Mouse (Mus musculus): ENCODE measurements around the gene Syt1. TPM values are rescaled to one million over a fixed set of nuclear protein-coding genes. Genes with fewer than 3 reads are reported as not detected.

Gene Syt1
- polyA plus RNA-seq, 2 experiments = 0.84 to 1.1 TPM

- no peak for TF ChIP-seq POLR2A (IDR thresholded peaks at IDR 0.05; ENCODE audit: borderline replicate concordance, extremely low read depth, insufficient read depth, insufficient read length)
- H3K4me1 ChIP-seq (ENCODE audit: control insufficient read depth, insufficient read depth, low read length) = no peaks in the 10 kb centered on the region
- 74% methylated on average over 8 of the region's 8 CpGs for WGBS
- H3K27ac ChIP-seq (replicated peaks; ENCODE audit: low read depth, low read length) = no peak overlapping the region
- ATAC-seq (ENCODE audit: low FRiP score, low read depth) (no peak), DNase-seq (ENCODE audit: low spot score) (no peak)
- H3K4me3 ChIP-seq (replicated peaks; ENCODE audit: low read length) = no peak overlapping the region
- no peaks in the 10 kb centered on the region for H3K27me3 ChIP-seq (ENCODE audit: control insufficient read depth, insufficient read depth, low read length)
- no peak overlapping the region for H3K9ac ChIP-seq (ENCODE audit: low read depth, low read length, severe bottlenecking)
- H3K4me2 ChIP-seq (replicated peaks; ENCODE audit: low read depth, low read length, severe bottlenecking) = no peak overlapping the region
- H3K36me3 ChIP-seq (ENCODE audit: control insufficient read depth, insufficient read depth, low read length) = no peaks in the 10 kb centered on the region
- H3K9me3 ChIP-seq (ENCODE audit: control insufficient read depth, low read length) = no peaks in the 10 kb centered on the region
Observed at GRCm38 (mm10) chr10:108952182-108952581, 58.6 kb downstream of the Syt1 start.

- Histone ChIP-seq H3K27me3 (ENCODE audit: control insufficient read depth, insufficient read depth, low read length) (no peaks in the 10 kb centered on the region), H3K4me2 (replicated peaks; ENCODE audit: low read depth, low read length, severe bottlenecking) (no peak overlapping the region), H3K4me1 (ENCODE audit: control insufficient read depth, insufficient read depth, low read length) (no peaks in the 10 kb centered on the region), H3K36me3 (ENCODE audit: control insufficient read depth, insufficient read depth, low read length) (no peaks in the 10 kb centered on the region), H3K9ac (ENCODE audit: low read depth, low read length, severe bottlenecking) (no peak overlapping the region), H3K4me3 (replicated peaks; ENCODE audit: low read length) (no peak overlapping the region), H3K9me3 (ENCODE audit: control insufficient read depth, low read length) (no peaks in the 10 kb centered on the region), H3K27ac (replicated peaks; ENCODE audit: low read depth, low read length) (no peak overlapping the region)
- DNase-seq (ENCODE audit: low spot score) (no peak), ATAC-seq (ENCODE audit: low FRiP score, low read depth) (no peak)
- TF ChIP-seq POLR2A (IDR thresholded peaks at IDR 0.05; ENCODE audit: borderline replicate concordance, extremely low read depth, insufficient read depth, insufficient read length) = no peak
- 83% methylated on average over 10 of the region's 10 CpGs for WGBS
Observed at GRCm38 (mm10) chr10:108936838-108937430, 73.8 kb downstream of the Syt1 start.

GRCm38 (mm10) chr10:108930299-108930698 lies 80.5 kb downstream of the Syt1 start:
- Histone ChIP-seq H3K27me3 (ENCODE audit: control insufficient read depth, insufficient read depth, low read length) (no peaks in the 10 kb centered on the region), H3K27ac (replicated peaks; ENCODE audit: low read depth, low read length) (no peak overlapping the region), H3K4me2 (replicated peaks; ENCODE audit: low read depth, low read length, severe bottlenecking) (no peak overlapping the region), H3K36me3 (ENCODE audit: control insufficient read depth, insufficient read depth, low read length) (no peaks in the 10 kb centered on the region), H3K9me3 (ENCODE audit: control insufficient read depth, low read length) (no peaks in the 10 kb centered on the region), H3K4me1 (ENCODE audit: control insufficient read depth, insufficient read depth, low read length) (no peaks in the 10 kb centered on the region), H3K4me3 (replicated peaks; ENCODE audit: low read length) (no peak overlapping the region), H3K9ac (ENCODE audit: low read depth, low read length, severe bottlenecking) (no peak overlapping the region)
- ATAC-seq (ENCODE audit: low FRiP score, low read depth) = no peak
- DNase-seq (ENCODE audit: low spot score) = no peak
- TF ChIP-seq POLR2A (IDR thresholded peaks at IDR 0.05; ENCODE audit: borderline replicate concordance, extremely low read depth, insufficient read depth, insufficient read length) = no peak
- 59% methylated on average over 3 of the region's 3 CpGs for WGBS

GRCm38 (mm10) chr10:108929676-108930075 lies 81.1 kb downstream of the Syt1 start:
- no peaks in the 10 kb centered on the region for H3K36me3 ChIP-seq (ENCODE audit: control insufficient read depth, insufficient read depth, low read length)
- TF ChIP-seq POLR2A (IDR thresholded peaks at IDR 0.05; ENCODE audit: borderline replicate concordance, extremely low read depth, insufficient read depth, insufficient read length) = no peak
- no peak overlapping the region for H3K9ac ChIP-seq (ENCODE audit: low read depth, low read length, severe bottlenecking)
- no peak for DNase-seq (ENCODE audit: low spot score)
- 83% methylated on average over 6 of the region's 6 CpGs for WGBS
- no peaks in the 10 kb centered on the region for H3K9me3 ChIP-seq (ENCODE audit: control insufficient read depth, low read length)
- H3K4me1 ChIP-seq (ENCODE audit: control insufficient read depth, insufficient read depth, low read length) = no peaks in the 10 kb centered on the region
- H3K27ac ChIP-seq (replicated peaks; ENCODE audit: low read depth, low read length) = no peak overlapping the region
- H3K4me2 ChIP-seq (replicated peaks; ENCODE audit: low read depth, low read length, severe bottlenecking) = no peak overlapping the region
- no peak overlapping the region for H3K4me3 ChIP-seq (replicated peaks; ENCODE audit: low read length)
- no peaks in the 10 kb centered on the region for H3K27me3 ChIP-seq (ENCODE audit: control insufficient read depth, insufficient read depth, low read length)
- ATAC-seq (ENCODE audit: low FRiP score, low read depth) = no peak

GRCm38 (mm10) chr10:108905264-108905663 lies 105.5 kb downstream of the Syt1 start:
- 100% methylated on average over 1 of the region's 1 CpGs for WGBS
- Histone ChIP-seq H3K4me1 (ENCODE audit: control insufficient read depth, insufficient read depth, low read length) (no peaks in the 10 kb centered on the region), H3K36me3 (ENCODE audit: control insufficient read depth, insufficient read depth, low read length) (no peaks in the 10 kb centered on the region), H3K27me3 (ENCODE audit: control insufficient read depth, insufficient read depth, low read length) (no peaks in the 10 kb centered on the region), H3K4me3 (replicated peaks; ENCODE audit: low read length) (no peak overlapping the region), H3K4me2 (replicated peaks; ENCODE audit: low read depth, low read length, severe bottlenecking) (no peak overlapping the region), H3K9ac (ENCODE audit: low read depth, low read length, severe bottlenecking) (no peak overlapping the region), H3K9me3 (ENCODE audit: control insufficient read depth, low read length) (no peaks in the 10 kb centered on the region), H3K27ac (replicated peaks; ENCODE audit: low read depth, low read length) (no peak overlapping the region)
- ATAC-seq (ENCODE audit: low FRiP score, low read depth) = no peak
- DNase-seq (ENCODE audit: low spot score) = no peak
- TF ChIP-seq POLR2A (IDR thresholded peaks at IDR 0.05; ENCODE audit: borderline replicate concordance, extremely low read depth, insufficient read depth, insufficient read length) = no peak

GRCm38 (mm10) chr10:108904371-108904770 lies 106.4 kb downstream of the Syt1 start:
- Histone ChIP-seq H3K36me3 (ENCODE audit: control insufficient read depth, insufficient read depth, low read length) (no peaks in the 10 kb centered on the region), H3K9ac (ENCODE audit: low read depth, low read length, severe bottlenecking) (no peak overlapping the region), H3K4me3 (replicated peaks; ENCODE audit: low read length) (no peak overlapping the region), H3K9me3 (ENCODE audit: control insufficient read depth, low read length) (no peaks in the 10 kb centered on the region), H3K27me3 (ENCODE audit: control insufficient read depth, insufficient read depth, low read length) (no peaks in the 10 kb centered on the region), H3K4me2 (replicated peaks; ENCODE audit: low read depth, low read length, severe bottlenecking) (no peak overlapping the region), H3K27ac (replicated peaks; ENCODE audit: low read depth, low read length) (no peak overlapping the region), H3K4me1 (ENCODE audit: control insufficient read depth, insufficient read depth, low read length) (no peaks in the 10 kb centered on the region)
- no peak for DNase-seq (ENCODE audit: low spot score)
- TF ChIP-seq POLR2A (IDR thresholded peaks at IDR 0.05; ENCODE audit: borderline replicate concordance, extremely low read depth, insufficient read depth, insufficient read length) = no peak
- no peak for ATAC-seq (ENCODE audit: low FRiP score, low read depth)
- WGBS = 77% methylated on average over 4 of the region's 4 CpGs
